Mouse (Mus musculus) testis, adult 2 months (tissue): ENCODE results near the gene Acap1.

Experiments
- CTCF ChIP-seq: fragments of 200-500 bp; IDR thresholded peaks from 2 replicates; pipeline ENCODE4 v1.5.1; 2012; ENCODE audit warnings: low read depth, mild to moderate bottlenecking, inconsistent platforms, low read length, moderate library complexity; ENCODE audit not compliant: control insufficient read depth, insufficient read depth, insufficient replicate concordance
- POLR2A ChIP-seq: fragments of 200-500 bp; IDR thresholded peaks from 2 replicates; pipeline ENCODE4 v1.6.1; 2012; ENCODE audit warnings: low read depth, mild to moderate bottlenecking, inconsistent platforms, low read length, moderate library complexity; ENCODE audit not compliant: control insufficient read depth

DNA sequence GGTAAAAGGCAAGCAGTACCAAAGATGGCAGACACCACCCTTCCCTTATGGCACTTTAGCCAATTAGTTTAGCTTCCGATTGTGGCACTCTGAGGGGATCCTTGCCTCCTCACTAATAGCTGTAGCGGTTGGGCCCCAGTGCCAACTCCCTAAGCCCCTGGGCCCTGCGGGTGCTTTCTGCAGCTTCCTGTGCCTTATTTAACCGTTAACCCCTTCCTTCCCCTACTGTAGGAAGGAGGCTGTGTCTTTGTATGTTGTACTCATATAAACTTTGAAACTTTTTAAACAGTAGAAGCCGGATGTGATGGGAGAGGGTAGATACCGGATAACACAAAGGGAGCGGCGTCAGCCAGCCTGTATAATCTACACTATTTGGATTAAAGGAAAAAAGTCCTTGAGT lies 44.6 kb downstream of the Acap1 start:
- no peak for TF ChIP-seq CTCF
- no peak for TF ChIP-seq POLR2A
